Mouse (Mus musculus) layer of hippocampus, adult 18-20 months (tissue): ENCODE data around the gene Gria3. TPM values are rescaled to one million over a fixed set of nuclear protein-coding genes. Genes with fewer than 3 reads are reported as not detected.

Source experiments
- DNase-seq, 2 experiments: peaks; one replicate each; pipeline ENCODE4 v3.0.0; 2022; ENCODE audit warnings: low spot score in 2 of 2
- long read RNA-seq: library from polyadenylated mRNA; stranded (forward); transcript quantifications from one replicate; pipeline ENCODE4 v2.0.0, GENCODE M21; 2021
- total RNA-seq, 2 experiments: library from RNA; stranded (reverse); gene quantifications; 2 replicates each; pipeline ENCODE4 v1.2.3; 2021

The Gria3 gene
- 100 to 1,000 TPM; 143 to 157 TPM for total RNA-seq
- long read RNA-seq, full-length matches to known transcripts, result 58 of 122 reads
- long read RNA-seq, partial matches to known transcripts, result 49 of 122 reads
- long read RNA-seq, other reads (novel, unspliced or antisense), result 15 of 122 reads

DNA sequence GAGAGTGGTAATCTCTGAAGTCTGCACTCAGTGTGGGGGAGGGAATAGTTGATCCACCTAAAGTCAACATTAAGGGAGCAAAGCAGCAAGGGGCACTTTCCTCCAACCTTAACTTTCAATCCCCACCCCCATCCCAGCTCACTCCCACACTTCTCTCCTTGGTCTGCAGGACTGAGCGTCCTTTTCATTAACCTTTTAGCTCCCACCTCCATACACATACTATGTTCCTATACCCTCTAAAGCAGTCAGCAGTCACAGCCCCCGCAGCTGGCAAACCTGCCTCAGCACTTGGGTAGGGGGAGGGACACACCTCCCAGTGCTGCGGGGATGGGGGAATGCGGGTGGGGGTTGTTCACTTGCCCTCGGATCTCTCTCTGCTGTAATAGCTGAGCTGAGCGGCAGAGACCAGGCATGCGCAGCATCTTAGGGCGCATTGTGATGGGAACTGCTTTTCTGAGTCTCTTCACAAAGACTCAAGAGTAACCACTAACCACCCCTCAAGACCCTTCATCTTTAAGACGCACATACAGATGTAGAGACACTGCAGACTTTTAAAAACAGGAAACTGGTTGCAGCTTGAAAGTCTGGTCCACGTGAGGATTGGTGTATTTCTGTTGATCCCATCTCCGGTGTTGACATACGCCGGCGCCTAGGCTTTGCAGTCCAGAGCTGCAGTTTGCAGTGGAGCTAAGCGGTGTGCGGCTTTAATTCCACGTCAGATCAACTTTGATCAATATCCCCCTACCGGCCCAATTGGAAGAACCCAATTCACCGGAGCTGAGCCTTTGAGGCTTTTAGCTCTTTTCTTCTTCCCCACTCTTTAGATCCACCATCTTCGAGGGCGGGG is at the start of gene Gria3:
Gria3 (plus strand) TSS at position 797 of the 847 bp plus-strand sequence.
- DNase-seq, result peak in 1 of 2 experiments; percentile 51

DNA sequence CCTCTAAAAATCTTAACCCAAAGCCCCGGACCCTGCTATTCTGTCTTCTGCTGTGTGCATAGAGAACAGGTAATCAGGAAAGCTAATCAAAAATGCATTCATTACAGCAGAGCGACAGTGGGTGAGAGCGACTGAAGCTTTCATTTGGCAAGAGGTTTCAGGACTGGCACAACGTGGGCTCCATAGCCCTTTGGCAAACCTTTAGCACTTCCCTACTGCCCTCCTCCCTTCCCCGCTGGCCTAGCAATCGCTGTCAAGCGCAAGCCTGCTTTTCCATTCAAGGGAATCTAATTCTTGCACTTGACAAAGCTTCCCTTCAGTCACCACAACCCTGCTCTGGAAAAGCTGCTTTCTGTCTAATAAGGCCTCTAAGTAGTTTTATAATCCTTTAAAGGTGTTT is 13.6 kb upstream of the Gria3 start:
- DNase-seq, result no peak

DNA sequence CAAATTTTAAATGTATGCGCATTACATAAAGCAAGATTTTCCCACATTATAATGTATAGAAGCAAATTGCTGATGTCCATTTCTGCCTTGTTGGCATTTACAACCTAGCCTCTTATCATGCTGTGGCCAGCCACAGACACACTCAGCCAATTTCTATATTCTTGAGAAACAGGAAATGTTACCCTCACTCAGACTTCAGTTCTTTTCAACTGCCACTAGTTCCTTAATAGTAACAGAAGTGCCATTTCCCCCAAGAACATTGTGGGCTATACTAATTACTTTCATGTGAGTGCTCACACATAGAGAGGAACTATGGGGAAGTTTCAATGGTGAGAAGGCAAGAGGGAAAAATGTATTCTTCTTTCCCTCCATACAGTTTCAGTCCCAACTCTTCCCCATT is 11.6 kb upstream of the Gria3 start:
- DNase-seq, result no peak

DNA sequence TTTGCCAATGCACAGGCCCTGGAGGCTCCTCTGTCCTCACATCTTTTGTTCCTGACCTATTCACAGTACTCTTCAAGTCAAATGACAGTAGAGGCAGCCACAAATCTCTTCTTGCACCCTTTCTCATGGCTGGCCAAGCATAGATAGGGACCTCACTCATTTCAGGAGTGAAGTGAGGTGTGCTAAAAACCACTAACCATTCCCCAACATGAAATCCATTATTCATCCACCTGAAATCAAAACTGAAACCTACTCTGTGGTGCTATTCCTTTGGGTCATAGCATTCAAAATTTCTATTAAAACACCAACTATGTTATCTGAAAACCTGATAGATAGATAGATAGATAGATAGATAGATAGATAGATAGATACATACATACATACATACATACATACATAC is 2.2 kb upstream of the Gria3 start:
- DNase-seq, result no peak

DNA sequence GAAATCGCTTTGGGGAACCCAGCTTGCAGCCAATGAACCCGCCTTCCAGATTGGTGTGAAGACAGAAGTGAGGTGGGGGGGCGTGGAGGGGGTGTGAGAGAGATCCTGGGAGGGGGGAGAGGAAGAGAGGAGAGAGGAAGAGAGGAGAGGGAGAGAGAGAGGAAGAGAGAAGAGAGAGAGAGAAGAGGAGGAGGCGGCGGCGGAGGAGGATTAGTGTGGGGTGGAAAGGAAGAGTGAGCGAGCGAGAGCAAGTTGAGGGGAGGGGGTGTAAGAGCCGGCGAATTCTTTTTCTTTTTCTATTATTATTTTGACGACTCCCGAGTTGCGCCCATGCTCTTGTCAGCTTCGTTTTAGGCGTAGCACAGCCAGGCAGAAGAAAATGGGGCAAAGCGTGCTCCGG is 532 bp downstream of the Gria3 start:
- peak in 1 of 2 experiments; percentile 35 for DNase-seq

DNA sequence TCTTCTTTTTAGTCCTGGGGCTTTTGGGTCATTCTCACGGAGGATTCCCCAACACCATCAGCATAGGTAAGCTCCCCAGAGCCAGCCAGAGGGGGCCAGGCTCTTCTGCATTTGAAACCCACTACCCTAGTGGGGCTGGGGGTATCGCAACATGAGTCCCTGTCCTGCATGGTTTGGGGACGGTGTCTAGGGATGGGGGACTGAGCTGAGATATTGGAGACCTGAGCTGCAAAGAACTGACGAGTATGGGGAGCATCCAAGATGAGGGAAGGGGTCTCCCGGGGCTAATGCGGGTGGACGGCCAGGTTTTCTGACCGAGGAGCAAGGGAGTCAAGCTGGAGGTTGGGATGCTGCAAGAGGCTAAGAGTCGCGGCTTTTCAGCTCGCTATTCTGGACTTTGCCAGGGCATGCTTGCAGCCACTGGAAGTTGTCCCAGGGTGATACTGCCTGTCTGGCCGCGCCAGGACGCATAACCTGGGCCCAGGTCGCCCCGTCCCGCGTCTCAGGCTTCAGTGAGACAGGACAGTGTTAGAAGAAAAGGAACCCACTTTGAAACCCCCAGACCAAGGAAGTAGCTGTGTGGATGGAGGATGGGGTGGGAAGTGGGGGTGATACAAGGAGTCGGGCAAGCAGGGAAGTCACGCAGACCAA is 1.1 kb downstream of the Gria3 start:
- no peak for DNase-seq

DNA sequence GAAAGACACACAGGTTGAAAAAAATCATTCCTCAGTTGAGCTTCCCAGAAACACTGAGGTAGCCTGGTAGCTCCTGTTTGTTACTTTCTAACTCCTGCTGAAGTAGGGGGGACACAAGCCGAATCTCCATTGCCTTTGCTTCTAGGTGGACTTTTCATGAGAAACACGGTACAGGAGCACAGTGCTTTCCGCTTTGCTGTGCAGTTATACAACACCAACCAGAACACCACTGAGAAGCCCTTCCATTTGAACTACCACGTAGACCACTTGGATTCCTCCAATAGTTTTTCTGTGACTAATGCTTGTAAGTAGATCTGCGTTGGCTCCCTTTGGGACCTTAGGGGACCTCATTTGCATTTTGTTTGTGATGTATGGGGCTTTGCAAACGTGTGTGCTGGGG is 2.0 kb downstream of the Gria3 start:
- peak in 1 of 2 experiments; percentile 20 for DNase-seq

DNA sequence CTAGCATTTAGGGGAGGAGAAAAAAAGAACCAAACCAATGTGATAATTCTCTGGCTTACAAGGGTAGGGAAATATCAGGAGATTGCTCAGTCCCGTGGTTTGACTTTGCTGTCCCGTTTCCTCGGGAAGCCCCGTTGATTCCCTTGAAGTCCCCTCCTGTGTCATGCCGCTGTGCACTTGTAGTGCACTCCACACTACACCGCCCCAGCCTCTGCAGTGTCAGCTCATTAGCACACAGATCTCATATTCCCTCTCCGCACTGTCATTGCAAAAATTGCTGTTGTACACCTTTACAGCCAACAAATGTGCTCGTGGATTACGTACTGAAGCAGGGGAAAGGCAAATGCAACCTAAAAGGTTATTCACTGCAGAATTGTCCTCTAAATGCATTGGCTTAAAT is 5.6 kb downstream of the Gria3 start:
- no peak for DNase-seq

DNA sequence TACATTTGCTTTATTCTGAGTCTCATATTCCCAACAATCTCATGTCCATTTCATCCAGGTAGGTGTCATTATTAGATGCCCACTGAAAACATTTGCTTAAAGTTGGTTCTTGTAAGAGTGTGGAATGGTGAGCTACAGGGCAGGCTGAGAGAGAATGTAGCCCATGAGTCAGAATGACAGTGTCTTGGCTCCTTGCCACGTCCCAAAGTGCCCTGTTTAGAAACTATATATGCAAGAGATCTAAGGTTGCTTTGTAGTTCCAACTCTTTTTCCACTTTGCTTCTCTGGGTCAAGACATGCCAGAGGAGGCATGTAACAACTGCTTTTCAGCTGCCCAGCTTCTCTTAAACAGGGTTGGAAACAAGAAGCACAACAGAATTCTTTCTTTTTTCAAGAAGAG is 9.1 kb downstream of the Gria3 start:
- DNase-seq, result no peak

DNA sequence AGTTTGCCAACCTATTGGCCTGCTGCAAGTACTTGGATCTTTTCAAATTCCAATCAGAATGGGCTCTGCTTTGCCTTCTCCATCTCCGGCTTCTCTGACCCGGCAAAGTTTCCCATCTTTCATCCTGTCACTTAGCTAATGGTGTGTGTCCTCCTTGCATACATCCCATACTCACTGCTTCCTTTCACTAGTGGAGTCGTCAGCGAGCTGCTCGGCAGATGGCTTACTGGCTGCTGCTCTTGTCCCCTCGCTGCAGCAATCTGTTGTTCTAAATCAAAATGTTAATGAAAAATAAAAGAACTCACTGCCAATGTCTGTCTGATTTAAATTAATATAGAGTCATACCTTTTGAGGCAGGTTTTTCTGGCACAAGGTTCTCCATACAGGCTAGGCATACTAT is 25.0 kb downstream of the Gria3 start:
- DNase-seq, result peak in 1 of 2 experiments; percentile 46

DNA sequence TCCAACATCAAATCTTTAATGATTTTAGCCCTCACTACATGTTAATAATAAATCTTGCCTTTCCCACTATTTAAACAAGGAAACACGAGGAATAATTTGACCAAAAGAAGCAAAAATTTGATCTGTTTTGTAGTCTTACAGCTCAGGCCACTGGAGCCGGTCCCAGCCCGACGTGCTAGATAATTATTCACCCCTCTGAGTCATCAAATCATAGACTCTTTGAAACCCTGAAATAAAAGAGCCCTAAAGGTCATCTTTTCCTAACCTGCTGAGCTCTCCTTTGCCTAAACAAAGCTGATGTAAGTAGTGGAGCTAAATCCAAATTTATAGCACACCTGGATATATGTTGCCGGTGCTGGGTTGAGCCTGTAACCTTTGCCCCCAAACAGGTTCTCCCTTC is 27.4 kb downstream of the Gria3 start:
- DNase-seq, result no peak

DNA sequence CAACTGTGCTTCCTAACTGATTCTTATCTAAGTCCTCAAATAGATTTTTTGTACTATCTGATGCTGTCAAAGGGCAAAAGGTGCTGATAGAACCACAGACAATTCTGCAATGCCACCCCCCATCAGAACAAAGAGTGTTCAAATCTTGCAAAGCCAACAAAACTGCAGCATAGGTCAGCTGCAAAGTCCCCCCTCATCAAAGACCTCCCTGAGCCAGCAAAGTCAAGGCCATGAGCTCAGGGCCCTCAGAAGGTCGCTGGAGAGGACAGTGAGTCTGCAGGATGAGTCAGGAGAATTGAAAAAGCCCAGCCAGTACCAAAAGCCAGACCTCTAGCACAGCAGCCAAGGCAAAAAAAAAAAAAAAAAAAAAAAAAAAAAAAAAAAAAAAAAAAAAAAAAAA is 34.9 kb downstream of the Gria3 start:
- DNase-seq, result no peak

DNA sequence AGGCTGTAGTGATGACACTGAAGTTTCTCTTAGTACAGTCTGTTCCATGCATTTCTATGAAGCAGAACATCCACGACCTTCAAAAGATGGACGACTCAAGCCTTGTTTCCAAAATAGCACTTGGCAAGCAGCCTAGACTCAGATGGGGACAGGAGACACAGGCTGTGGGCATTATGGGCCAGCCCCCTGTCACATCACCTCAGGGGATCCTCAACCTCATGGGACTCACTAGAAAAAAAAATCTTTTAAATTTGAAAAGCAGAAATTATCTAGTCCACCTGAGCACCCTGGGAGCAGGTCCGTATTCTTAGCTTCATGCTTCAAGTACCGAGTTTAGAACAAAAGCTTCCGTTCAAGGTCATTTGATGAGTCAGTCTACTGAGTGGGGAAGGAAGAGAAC is 38.2 kb downstream of the Gria3 start:
- DNase-seq, result no peak

DNA sequence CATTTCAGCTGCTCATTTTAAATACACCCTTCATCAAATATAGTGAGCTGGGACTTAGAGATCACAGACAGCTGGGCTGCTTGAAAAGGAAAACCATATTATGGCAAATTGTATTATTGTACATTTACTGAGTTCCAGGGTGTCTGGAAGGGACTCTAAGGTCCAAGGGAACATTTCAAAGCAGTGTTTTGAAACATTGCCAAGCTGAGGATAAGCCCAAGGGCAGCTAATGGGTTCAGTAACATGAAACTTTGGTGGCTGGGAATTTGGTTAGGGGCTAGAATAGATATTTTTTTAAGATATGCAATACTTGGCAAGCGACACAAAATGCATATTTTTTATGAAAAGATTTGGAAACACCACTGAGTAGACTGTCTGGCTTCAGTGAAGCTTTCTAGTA is 48.2 kb downstream of the Gria3 start:
- no peak for DNase-seq

DNA sequence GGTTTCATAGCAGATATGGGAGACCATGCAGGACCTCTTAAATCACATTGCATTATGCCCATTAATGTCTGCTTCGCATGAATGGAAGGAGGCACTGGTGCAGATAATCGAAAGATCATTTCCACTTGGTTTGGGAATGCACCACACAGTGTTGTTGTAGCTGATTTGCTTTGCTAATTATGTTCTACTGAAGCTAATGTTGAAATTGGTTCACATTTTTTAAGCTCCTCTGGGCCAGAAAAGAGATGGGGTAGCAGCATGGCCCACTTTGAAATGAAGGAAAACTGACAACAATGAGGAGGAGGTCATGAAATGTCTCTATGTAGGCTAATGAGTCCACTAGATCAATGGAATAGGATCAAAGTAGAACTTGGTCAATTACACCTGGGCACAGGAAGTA is 76.8 kb downstream of the Gria3 start:
- no peak for DNase-seq

DNA sequence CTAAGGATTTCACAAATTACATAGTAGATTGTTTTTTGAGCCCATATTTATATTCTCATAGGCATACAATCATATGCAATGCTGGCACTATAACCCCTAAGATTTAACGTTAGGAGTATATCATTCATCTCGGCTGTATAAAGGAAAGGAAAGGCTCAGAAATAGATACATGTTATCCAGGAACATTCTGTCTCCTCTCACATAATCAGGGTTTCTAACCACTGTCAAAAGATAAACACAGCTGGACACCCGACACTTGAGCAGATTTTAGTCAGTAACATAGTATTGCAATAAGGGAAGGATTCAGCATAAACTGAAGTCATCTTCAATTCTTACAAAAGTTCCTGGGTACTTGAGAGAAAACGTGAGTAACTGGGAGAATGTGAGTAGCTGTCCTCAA is 95.9 kb downstream of the Gria3 start:
- no peak for DNase-seq

DNA sequence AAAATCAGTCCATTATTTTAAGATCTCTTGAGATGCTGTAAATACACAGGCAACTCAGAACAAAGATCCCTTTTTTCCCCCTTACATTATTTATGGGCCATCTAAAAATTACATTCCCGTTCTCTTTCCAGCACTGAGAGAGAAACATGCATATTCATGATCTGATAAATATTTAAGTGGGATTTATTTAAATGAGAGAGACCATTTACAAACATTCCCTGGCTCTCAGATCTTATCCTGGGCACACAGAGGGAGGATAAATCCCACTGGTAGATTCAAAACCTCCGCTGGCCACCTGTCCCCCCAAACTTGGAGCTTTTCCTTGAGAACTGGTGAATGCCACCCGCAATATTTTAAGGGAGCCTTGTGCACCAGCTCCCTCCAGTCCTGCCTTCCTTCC is 104.7 kb downstream of the Gria3 start:
- no peak for DNase-seq

DNA sequence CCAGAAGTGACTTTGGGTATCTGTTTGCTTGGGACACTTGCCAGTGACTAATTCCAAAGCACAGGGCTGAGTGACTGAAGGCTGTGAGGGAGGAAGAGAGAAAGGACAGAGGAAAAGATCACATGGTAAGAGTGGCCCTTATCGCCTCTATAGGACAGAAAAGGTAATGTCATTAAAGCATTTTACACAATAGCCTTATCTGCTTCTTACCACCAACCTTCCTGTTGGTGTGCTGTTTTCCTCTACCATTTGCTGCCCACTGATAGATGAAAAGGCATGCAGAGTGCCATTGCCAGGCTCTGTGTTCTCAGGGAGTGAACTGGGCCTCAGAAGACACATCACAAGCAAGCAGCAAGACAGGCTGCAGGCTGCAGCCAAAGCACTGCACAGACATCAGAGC is 107.3 kb downstream of the Gria3 start:
- no peak for DNase-seq

DNA sequence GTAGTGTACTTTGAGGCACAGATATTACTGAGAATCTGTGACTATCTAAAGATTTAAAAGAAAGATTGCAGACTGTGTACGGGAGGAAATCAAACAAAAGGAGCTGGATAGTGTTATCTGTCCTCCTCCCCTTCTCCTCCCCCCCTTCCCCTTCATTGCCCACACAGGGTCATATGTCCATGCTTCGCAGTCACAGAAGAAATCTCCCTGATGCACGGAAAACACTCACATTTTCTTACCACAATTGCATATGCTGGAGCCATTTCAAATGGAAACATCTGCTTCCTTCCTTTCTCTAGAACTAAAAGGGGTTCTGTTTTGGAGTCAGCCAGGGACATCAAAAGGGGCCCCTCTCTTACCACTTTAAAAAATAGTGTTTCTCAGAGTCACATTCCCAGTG is 114.3 kb downstream of the Gria3 start:
- no peak for DNase-seq

DNA sequence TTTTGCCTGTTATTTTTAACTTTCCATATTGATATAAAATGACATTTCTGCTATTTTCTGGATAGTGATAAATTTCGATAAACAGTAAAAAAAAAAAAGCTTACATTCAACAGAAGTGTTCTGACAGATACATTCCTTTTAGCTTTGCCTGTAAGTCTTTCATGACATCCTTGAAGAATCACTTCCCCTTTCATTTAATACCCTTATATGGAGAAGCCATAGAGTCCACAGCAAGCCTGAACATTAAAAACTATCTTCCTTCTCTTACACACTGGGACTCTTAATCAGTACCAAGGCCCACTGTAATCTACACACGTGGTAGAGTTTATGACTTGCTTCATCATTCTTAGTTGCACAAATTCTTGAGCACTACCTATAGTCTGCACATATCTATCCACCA is 131.9 kb downstream of the Gria3 start:
- no peak for DNase-seq

DNA sequence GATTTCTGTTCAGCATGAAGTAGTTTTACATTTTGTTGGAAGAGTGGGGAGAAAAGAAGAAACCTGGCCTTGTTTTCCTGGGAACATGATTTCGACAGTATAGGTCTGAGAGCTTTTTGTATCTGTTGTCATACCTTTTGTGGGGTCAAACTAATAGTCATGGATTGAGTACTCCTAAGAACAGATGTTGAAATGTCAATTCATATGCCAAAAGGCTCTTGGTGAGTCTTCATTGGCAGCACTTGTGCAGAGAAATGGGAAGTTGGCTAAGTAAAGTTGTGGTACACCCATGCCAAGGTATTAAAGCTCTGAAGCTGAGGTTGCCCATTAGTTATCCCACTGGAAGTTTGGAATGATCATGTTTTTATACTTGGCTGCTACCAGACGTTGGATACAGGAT is 135.2 kb downstream of the Gria3 start:
- DNase-seq, result no peak

DNA sequence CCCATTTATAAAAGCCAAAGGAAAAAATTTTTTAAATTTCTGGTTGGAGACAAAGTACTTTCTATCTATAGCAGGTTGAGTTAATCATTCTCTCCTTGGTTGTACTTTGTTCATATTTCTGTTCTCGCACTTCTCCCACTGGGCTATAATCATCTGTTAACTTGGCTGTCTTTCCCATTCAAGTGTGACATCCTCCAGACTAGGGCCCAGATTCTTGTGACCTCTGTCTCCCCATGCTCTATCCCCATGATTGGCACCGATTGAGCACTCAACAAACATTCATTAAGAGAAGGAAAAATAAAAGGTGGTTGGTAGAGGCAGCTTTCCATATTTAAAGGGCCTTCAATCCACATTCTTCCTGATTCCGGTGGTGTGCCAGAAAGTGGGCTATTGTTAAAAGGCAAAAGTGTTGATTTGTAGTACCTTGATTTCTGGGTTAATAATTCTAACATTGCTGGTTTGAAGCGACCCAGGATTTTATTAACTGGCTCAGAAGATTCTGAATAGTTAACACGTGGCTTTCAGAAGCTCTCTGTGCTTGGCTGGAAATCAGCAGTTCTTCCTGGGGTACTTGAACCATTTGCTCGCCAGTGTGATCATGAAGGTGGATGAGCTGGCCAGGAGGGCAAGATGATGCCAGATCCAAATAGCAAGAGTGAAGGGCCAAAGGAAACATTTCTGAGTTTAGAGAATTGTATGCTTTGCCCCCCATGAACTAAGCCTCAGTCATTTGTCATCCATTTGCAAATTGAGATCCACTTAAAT is 161.8 kb downstream of the Gria3 start:
- no peak for DNase-seq
